Mouse (Mus musculus) frontal cortex, adult (tissue): ENCODE results near the gene Abhd17c.

Experiments used
- ATAC-seq: cut with Nextera tagmentation; 2 replicates; pipeline ENCODE4 v1.9.2; 2017; ENCODE audit warnings: mild to moderate bottlenecking, moderate library complexity, mixed read lengths; ENCODE audit not compliant: low TSS enrichment

The Abhd17c gene

DNA sequence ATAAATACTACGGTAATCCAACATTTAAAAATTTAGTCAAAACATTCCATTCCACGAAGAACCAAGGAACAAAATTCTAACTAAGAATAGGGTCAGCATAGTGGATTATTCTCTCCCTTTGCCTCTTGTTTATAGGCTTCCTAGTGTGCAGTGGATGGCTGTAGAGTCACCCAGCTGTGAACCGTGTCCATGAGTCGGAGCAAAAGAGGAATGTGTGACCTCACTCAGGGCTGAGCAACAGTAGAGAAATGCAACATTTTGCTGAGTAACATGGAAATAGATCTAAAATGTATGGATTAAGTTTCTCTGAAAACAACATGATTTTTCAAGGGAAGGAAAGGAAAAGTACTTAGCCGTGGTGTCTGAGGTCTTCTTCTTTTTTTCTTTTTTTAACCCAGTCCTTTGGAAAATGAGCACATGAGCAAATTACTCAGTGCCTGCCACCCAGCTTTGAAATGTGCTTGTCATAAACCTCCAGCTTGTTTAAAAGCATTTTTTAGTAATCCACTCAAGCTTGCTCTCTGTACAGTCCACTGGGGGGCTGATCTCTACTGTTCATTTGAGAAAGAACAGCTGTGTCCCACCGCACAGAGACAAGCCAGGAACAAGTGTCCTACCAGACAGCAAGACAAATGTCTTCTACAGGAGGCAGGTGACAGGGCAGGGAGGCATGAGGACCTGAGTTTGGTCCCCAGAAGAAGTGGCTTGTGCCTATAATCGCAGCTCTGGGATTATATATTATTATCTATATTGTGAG, 74.3 kb downstream of the Abhd17c start:
- ATAC-seq, result no peak

DNA sequence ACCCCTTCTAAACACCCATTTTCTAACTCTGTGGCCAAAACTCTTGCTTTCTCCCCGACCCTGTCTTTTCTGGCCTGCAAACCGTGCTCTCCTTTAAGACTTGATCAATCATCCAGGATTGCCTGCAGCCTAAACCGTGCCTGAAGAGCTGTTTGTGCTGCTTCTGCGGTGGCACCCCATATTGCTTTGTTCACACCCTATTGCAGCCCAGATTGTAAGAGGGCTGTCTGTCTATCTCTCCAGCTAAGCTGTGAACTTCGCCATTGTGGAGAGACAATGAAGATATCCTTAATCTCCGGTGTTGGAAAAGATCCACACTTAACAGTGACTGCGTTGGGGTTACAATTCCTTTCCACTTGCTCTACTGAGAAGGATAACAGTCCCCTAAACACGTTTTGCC, 77.4 kb downstream of the Abhd17c start:
- ATAC-seq, result peak; percentile 50; the same call in 1 of the 2 replicates

DNA sequence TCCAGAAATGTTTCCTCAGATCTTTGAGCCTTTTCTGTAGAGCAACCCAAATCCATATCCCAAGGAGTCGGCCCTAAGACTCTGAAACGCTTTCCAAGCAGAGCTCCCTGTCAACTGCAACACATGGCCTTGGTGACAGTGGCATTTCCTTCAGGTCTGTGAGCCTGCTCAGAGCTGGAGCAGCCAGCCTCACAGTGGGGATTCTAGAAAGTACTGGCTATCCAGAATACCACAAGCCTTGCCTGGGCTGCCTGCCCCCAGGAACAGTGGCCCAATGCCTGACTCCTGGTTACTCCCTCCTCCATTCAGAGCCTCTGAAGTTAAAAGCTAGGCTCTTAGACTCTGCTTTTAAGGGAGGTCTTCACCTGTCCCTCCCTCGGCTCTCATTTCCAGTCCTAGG, 77.8 kb downstream of the Abhd17c start:
- no peak for ATAC-seq

DNA sequence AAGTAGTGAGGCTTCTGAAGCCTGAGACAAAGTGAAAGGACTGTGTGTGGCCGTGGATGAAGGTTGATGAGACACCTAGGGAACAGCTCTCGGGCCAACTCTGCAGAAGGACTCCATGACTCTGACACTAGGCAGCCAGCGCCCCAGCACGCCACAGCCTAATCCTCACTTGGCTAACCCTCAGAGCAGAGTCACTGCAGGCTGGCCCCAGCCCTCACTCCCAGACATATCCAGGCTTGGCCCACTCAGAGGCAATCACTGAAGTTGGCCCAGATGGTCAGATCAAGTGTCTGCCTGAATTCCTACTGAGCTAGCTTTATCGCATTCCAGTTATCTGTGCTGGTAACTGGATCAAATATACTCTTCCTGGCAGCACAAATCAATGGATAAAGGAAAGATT, 82.8 kb downstream of the Abhd17c start:
- no peak for ATAC-seq

DNA sequence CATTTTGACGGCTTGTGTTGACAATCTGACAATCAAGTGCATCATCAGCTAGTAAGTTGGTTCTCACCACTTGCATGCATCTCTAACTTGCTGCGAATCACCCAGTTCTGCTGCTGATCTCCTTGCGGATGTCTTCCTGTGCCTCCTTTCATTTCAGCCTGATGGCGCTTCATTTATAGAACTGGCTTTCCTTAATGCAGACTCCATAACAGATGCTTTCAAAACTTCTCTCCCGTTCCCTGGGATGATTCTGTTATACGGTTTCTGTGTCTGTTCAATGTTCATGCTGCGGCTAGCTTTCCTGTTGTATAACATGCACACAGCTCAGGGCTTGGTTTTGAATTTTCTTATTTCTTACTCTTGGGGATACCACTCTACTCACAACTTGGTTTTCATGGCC, 91.9 kb downstream of the Abhd17c start:
- ATAC-seq, result peak; percentile 60
